Mouse (Mus musculus) limb, embryonic 14.5 days (tissue): ENCODE results near the gene Usp35. TPM values are rescaled to one million over a fixed set of nuclear protein-coding genes. Genes with fewer than 3 reads are reported as not detected.
A peak's percentile ranks its signal among the peaks of the same experiment; 100 is the strongest.

Experiments used
- ATAC-seq: fragments of 200-750 bp; cut with Nextera tagmentation; 2 replicates; pipeline ENCODE4 v1.8.0; 2017; ENCODE audit warnings: low read depth, moderate number of reproducible peaks, moderate TSS enrichment; ENCODE audit not compliant: low FRiP score
- DNase-seq: peaks from one replicate; pipeline ENCODE4 v3.0.0-alpha.2; 2015; ENCODE audit warnings: low spot score
- H3K27ac ChIP-seq: fragments of 300-500 bp; sonication (generic); replicated peaks from 2 replicates; pipeline ENCODE4 v1.5.1; 2014; ENCODE audit warnings: low read depth, mild to moderate bottlenecking, low read length, moderate library complexity, mixed read lengths
- H3K27me3 ChIP-seq: fragments of 300-500 bp; sonication (generic); 2 replicates; pipeline ENCODE4 v1.6.1; 2014; ENCODE audit warnings: low read length, mixed read lengths; ENCODE audit not compliant: control insufficient read depth, insufficient read depth
- H3K36me3 ChIP-seq: fragments of 300-500 bp; sonication (generic); 2 replicates; pipeline ENCODE4 v1.6.1; 2014; ENCODE audit warnings: mild to moderate bottlenecking, low read length, moderate library complexity, mixed read lengths; ENCODE audit not compliant: control insufficient read depth, insufficient read depth
- H3K4me1 ChIP-seq: fragments of 300-500 bp; sonication (generic); 2 replicates; pipeline ENCODE4 v1.6.1; 2014; ENCODE audit warnings: antibody characterized with exemption, low read length, mixed read lengths; ENCODE audit not compliant: control insufficient read depth, insufficient read depth
- H3K4me2 ChIP-seq: fragments of 300-500 bp; sonication (generic); replicated peaks from 2 replicates; pipeline ENCODE4 v1.6.1; 2014; ENCODE audit warnings: low read depth, mild to moderate bottlenecking, low read length, moderate library complexity; ENCODE audit not compliant: severe bottlenecking
- H3K4me3 ChIP-seq: fragments of 300-500 bp; sonication (generic); replicated peaks from 2 replicates; pipeline ENCODE4 v1.5.1; 2014; ENCODE audit warnings: low read length
- H3K9ac ChIP-seq: fragments of 300-500 bp; sonication (generic); 2 replicates; pipeline ENCODE4 v1.6.1; 2014; ENCODE audit warnings: mild to moderate bottlenecking, low read depth, low read length, moderate library complexity; ENCODE audit not compliant: severe bottlenecking
- H3K9me3 ChIP-seq: fragments of 300-500 bp; sonication (generic); 2 replicates; pipeline ENCODE4 v1.6.1; 2016; ENCODE audit warnings: low read length; ENCODE audit not compliant: control insufficient read depth
- POLR2A ChIP-seq: fragments of 200-500 bp; IDR thresholded peaks from 2 replicates; pipeline ENCODE4 v1.8.0; 2012; ENCODE audit warnings: inconsistent platforms, mild to moderate bottlenecking, moderate library complexity, borderline replicate concordance; ENCODE audit not compliant: insufficient read depth, insufficient read length; ENCODE audit errors: extremely low read depth
- WGBS: fragments of 180-500 bp; shearing (Covaris S2); extraction: QIAGEN DNeasy Blood & Tissue Kit; methylation state at CpG from one replicate; pipeline ENCODE4 v1.1.7; 2014; 5-methylcytosine and 5-hydroxymethylcytosine counted together
- polyA plus RNA-seq, 2 experiments: library from polyadenylated mRNA; depleted of rRNA in 1 of 2; stranded (reverse) in 1 of 2; unstranded in 1 of 2; fragments of >200 nt; fragmentation: Nextera tagmentation in 1 of 2; extraction: Ambion mirVana in 1 of 2; gene quantifications; 2 replicates each; pipeline versions ENCODE4 v1.2.1 to v1.2.3; 2012 to 2014

Usp35 gene
- polyA plus RNA-seq, 2 experiments: 2.5 to 8.6 TPM

- peaks cover 23% of the 10 kb centered on the region for H3K27me3 ChIP-seq
- no peak for TF ChIP-seq POLR2A
- H3K9me3 ChIP-seq: no peaks in the 10 kb centered on the region
- H3K9ac ChIP-seq: peak overlapping the region; percentile 36; the same call in 1 of the 2 replicates
- no peaks in the 10 kb centered on the region for H3K4me1 ChIP-seq
- H3K27ac ChIP-seq: no peak overlapping the region
- 19% methylated on average over 50 of the region's 96 CpGs for WGBS
- H3K4me2 ChIP-seq: peak overlapping the region; percentile 56
- DNase-seq: no peak
- peak overlapping the region; percentile 35 for H3K4me3 ChIP-seq
- ATAC-seq: peak; percentile 45; the same call in 1 of the 2 replicates
- peaks cover 13% of the 10 kb centered on the region for H3K36me3 ChIP-seq
These were observed 6.4 kb downstream of the Usp35 start for GRCm38 (mm10) chr7:97325156-97325985.

- TF ChIP-seq POLR2A: no peak
- Histone ChIP-seq H3K4me3 (no peak overlapping the region), H3K9me3 (no peaks in the 10 kb centered on the region), H3K27me3 (peaks cover 23% of the 10 kb centered on the region), H3K4me1 (no peaks in the 10 kb centered on the region), H3K9ac (no peak overlapping the region), H3K4me2 (no peak overlapping the region), H3K36me3 (peaks cover 13% of the 10 kb centered on the region), H3K27ac (no peak overlapping the region)
- ATAC-seq (no peak), DNase-seq (no peak)
- 93% methylated on average over 8 of the region's 8 CpGs for WGBS
These were observed 7.5 kb downstream of the Usp35 start for GRCm38 (mm10) chr7:97324342-97324741.

GRCm38 (mm10) chr7:97317706-97318105, 14.1 kb downstream of the Usp35 start:
- no peak for DNase-seq
- 78% methylated on average over 3 of the region's 3 CpGs for WGBS
- H3K4me2 ChIP-seq: no peak overlapping the region
- no peaks in the 10 kb centered on the region for H3K9me3 ChIP-seq
- no peak overlapping the region for H3K9ac ChIP-seq
- no peak overlapping the region for H3K4me3 ChIP-seq
- TF ChIP-seq POLR2A: no peak
- peaks cover 14% of the 10 kb centered on the region; the same call in 1 of the 2 replicates for H3K36me3 ChIP-seq
- H3K27ac ChIP-seq: no peak overlapping the region
- no peak for ATAC-seq
- no peaks in the 10 kb centered on the region for H3K4me1 ChIP-seq
- H3K27me3 ChIP-seq: no peaks in the 10 kb centered on the region

GRCm38 (mm10) chr7:97315656-97316055, 16.2 kb downstream of the Usp35 start:
- DNase-seq: no peak
- Histone ChIP-seq H3K27me3 (no peaks in the 10 kb centered on the region), H3K4me1 (no peaks in the 10 kb centered on the region), H3K9me3 (no peaks in the 10 kb centered on the region), H3K9ac (no peak overlapping the region), H3K4me2 (no peak overlapping the region), H3K36me3 (peaks cover 26% of the 10 kb centered on the region), H3K27ac (no peak overlapping the region), H3K4me3 (no peak overlapping the region)
- ATAC-seq: no peak
- WGBS: 84% methylated on average over 6 of the region's 6 CpGs
- TF ChIP-seq POLR2A: no peak

- Histone ChIP-seq H3K4me2 (no peak overlapping the region), H3K36me3 (peaks cover 33% of the 10 kb centered on the region), H3K27ac (no peak overlapping the region), H3K4me1 (no peaks in the 10 kb centered on the region), H3K9ac (no peak overlapping the region), H3K9me3 (no peaks in the 10 kb centered on the region), H3K4me3 (no peak overlapping the region), H3K27me3 (no peaks in the 10 kb centered on the region)
- WGBS: 89% methylated on average over 5 of the region's 5 CpGs
- ATAC-seq: no peak
- no peak for TF ChIP-seq POLR2A
- no peak for DNase-seq
These were observed 17.2 kb downstream of the Usp35 start for GRCm38 (mm10) chr7:97314646-97315045.
